Mouse (Mus musculus): ENCODE measurements around the gene Prok1. TPM values are rescaled to one million over a fixed set of nuclear protein-coding genes. Genes with fewer than 3 reads are reported as not detected.

Prok1 gene
- total RNA-seq, 2 experiments from 2014 or later = 0.07 to 0.14 TPM

GRCm38 (mm10) chr3:107238051-107238450 is 1.5 kb downstream of the Prok1 start:
- no peak for DNase-seq

- DNase-seq = no peak
These were observed 5.6 kb downstream of the Prok1 start for GRCm38 (mm10) chr3:107233945-107234344.

- peak; percentile 83 for DNase-seq
These were observed 6.1 kb downstream of the Prok1 start for GRCm38 (mm10) chr3:107233351-107233813.

DNA sequence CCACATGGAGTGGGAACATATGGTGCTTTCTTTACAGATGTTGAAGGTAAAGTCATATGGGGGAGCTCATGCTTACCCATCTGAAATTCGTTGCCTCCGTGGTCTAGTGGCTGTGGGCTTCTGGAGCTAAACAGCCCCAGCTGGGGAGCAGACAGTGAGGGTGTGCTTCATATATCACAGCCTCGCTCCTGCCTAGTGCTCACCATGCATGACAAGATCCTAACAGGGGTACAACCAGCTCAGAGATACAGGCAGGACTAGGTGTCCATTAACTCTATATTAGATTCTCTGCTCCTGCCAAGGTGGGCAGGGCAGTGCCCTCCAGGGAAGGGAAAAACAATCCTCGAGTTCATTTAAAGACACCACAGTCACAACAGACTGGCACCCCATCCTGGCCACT is 8.3 kb downstream of the Prok1 start:
- DNase-seq = no peak

- DNase-seq = no peak
These were observed 9.0 kb downstream of the Prok1 start, which contains the start of gene A630076J17Rik for GRCm38 (mm10) chr3:107230527-107230926. Gene A630076J17Rik, plus strand, starts transcription at chr3:107230614.

DNA sequence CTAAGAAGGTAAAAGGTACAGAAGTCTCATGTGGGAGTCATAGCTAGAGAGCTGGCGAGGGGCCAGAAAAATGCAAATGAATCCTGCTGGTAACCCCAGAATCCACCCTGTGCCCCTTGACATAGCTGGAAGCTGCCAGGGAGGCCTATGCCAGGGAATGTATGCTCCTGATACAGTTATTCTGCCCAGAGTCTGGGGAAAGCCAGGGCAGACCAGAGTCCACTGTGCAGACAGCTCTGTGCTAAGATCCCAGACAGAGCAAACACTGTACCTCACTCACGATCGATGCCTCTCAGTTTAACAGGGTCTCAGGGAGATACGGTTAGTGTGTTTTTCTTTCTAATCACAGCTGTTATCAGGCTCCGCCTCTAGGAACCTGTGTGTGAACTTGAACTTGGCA is 9.7 kb downstream of the Prok1 start:
- no peak for DNase-seq

DNA sequence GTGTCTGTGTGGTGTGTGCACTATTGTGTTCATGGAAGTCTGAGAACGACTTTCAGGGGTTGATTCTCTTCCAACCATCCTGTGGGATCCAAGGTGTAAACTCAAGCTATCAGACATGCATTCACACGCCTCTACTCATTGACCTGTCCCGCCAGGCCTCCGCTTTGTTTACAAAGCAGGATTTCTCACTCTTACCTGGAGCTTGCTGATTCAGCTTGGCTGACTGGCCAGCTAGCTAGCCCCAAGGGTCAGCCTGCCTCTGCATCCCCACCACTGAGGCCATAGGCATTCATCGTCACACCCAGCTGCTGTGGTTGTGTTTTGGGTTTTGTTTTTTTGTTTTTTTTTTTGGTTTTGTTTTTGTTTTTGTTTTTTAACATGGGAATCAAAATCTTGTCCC is 10.3 kb downstream of the Prok1 start:
- DNase-seq = no peak

DNA sequence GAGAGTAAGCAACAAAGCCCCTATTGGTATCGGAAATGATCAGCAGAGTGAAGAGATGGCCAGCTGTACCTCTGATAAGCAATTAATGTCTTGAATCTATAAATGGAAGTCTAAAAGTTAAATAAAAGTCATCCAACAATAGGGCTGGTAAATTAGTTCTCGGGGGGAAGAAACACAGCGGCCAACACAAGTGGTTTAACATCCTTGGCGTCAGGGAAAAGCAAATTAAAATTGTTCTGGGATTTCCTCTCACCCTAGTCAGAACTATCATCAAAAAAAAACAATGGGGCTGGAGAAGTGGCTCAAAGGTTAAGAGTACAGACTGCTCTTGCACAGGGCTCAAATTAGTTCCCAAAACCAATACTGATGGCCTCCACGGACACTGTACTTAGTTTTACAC is 13.7 kb downstream of the Prok1 start:
- DNase-seq = no peak

DNA sequence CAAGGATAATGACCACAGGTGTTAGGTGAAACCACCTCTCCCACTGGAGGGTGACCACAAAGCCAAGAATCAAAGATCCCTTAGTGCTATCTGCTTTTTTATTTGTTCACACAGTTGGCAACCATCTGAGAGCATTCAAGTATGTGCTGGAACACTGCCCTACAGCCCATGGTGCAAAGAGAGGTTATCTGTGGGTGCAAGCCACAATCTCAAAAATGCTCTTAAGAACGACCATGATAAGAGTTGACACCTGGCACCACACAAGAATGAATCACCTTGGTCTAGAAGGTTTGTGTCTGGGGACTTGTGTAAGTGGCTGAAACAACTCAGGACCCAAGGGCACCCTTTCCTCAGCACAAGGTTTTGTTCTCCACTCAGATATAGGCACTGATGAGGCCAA is 16.3 kb downstream of the Prok1 start:
- DNase-seq = no peak

DNA sequence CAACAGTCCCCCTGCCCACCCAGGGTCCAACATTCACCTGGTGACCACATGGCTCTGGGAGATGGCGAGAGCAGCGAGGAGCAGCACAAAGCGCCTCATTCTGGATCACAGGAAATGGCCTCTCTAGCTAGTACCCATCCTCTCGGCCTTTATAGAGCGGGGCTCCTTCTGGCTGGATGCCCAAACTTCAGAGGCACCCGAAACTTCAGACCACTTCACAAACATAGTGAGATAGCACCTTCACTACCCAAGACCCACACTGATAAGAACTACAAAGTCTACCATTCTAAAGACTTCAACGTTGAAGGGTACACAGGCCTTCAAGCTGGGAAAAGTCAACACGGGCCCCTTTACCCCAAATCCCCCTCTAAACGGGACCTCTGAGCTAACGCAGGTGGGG is 17.9 kb downstream of the Prok1 start, which contains the start of gene Cym:
Gene Cym (minus strand): TSS at position 125 of the 400 bp plus-strand sequence.
- no peak for DNase-seq

GRCm38 (mm10) chr3:107218572-107218971 is 20.9 kb downstream of the Prok1 start:
- no peak for DNase-seq

DNA sequence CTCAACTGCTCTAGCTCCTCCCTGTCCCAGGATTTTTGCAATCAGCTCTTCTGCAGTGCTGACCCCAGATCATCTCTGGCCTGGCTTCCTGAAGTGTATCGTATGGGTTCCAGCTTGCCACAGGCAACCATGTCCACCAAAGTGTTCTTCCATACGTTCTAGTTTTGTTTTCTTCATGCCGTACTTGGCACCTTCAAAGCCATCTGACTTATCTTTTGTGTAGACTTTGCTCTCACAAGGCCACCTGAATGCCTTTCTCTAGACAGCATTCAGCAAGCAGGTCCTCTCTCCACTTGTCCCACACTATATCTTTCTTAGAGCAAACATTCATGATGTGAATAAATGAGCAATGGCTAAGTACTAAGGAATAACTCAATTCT is 22.4 kb downstream of the Prok1 start:
- no peak for DNase-seq

DNA sequence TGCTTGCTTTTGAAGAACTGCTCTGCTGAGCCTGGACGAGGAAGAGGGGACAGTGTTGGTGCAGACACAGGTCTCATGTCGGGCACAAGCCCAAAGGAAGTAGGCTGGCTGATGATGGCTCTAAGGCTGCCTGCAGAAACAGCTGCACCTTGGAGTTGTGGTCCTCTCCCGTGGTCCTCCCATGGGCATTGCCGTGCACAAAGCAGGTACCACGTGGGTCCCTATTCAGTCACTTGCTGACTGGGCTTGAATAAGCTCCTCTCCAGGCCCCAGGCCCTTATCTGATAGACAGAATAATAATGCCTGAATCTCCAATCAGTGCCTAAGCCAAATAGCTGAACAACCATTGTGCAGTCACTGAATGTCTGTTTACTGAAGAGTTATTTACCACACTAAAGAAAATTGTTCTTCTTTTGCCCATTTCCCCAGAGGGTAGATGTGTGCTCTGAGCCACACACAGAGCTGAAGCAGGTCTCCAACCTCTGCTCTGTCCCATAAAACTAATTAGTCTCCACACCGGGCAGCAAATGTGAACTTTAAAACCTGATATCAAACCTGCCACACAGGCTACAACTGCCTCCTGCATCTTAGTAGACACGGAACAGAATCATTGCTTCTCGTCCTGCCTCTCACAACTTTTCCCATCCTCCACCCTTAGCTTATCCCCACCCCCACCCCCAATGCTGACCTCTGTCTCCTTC is 23.0 kb downstream of the Prok1 start:
- DNase-seq = no peak

- no peak for DNase-seq
These were observed 24.9 kb downstream of the Prok1 start for GRCm38 (mm10) chr3:107214606-107215005.

DNA sequence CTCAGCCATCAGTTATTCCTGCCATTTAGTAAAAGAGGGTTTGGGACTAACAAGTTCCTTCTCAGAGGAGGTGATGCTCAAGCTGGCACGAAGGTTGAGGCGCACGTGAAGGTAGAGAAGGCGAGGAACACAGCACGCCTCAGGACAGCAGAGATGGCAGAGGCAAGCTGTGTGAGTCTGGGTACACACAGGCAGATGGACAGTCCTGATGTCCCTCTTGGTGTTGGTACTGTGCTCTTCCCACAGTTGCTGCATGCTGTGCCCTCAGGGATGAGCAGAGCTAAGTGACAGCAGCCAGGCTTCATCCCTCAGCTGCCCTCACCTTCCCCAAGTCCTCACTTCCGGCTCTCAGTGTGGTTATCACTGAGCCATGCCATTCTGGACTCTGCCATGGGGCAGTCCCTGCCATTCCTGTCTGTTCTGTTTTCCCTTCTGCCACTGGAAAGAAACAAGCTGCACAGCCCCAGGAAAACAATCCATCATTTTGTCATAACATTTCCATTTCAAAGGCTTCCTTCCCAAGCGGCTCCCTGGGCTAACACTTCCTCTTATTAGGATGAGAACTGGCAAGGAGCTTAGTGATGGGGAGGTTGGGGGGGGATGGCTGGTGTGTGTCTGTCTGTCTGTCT is 31.8 kb downstream of the Prok1 start:
- no peak for DNase-seq

- DNase-seq = no peak
These were observed 32.9 kb downstream of the Prok1 start for GRCm38 (mm10) chr3:107206490-107207150.

DNA sequence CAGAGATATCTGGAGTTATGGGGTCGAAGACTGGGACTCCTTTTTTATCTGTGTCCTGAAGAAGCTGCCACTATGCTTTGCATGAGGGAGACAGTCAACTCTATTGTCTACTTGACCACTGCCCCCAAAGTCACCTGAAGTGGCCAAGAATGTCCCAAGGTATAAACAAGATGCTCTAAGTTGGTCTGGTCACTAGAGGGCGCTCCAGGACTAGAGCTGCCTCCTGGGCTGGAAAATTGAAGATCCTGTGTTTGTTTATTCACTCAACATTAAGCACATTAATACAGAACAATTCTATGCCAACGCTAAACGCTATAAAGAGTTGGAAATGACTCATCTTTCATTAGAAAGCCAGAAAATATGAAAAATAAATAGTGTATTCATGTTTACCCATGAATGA is 33.5 kb downstream of the Prok1 start:
- peak; percentile 76 for DNase-seq

DNA sequence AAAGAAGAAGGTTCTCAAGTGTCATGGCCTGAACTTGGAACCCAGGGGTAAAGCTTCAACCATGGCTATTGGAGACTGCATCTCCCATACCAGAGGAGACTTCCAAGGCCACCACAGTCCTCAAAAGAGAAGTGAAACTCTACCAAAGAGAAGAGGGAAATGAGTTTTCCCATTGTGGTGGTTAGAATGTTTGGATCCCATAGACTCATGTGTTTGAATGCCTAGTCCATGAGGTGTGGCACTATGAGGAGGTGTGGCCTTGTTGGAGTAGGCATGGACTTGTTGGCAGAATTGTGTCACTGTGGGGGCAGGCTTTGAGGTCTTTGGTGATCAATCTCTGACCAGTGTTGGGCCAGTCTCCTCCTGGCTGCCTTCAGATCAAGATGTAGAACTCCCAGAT is 34.3 kb downstream of the Prok1 start:
- no peak for DNase-seq

- no peak for DNase-seq
These were observed 35.1 kb downstream of the Prok1 start for GRCm38 (mm10) chr3:107204413-107204812.

DNA sequence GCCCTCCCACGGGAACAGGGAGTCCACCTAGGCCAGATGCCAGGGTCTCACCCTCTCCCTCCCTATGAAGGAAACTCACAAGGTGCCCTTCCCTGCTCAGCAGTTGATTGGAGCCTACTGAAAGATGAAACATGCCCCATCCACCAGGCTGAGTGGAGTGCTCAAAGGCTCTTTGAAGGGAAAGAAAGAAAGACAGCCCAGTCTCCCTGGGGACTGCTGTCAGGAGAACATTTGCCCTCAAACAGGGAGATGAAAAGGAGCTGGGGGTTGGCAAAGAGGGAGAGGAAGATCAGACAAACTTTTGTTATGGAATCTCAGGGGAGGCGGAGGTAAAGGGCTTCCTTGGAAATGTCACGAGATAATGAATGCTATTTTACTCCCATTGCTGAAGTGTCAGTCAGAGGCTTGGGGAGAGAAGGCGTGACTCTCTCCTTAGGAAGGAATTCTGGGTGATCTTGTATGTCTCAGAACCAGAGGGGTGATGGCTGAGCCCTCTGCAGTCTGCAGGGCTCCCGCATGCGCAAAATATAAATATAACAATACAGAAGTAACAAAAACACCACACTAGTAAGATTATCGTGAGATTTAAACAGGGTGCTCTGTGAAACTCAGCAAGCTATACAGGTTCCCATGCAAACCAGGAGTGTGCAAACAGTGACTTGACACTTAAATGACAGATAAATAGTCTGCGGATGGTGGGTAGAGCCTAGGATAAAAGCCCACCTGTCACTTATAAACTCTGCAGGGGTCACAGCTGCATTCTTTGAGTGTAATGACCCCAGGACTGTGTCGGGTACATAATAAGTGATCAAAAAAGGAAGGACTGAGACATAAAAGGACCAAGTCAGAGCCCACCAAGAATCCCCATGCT is 38.0 kb downstream of the Prok1 start:
- no peak for DNase-seq

DNA sequence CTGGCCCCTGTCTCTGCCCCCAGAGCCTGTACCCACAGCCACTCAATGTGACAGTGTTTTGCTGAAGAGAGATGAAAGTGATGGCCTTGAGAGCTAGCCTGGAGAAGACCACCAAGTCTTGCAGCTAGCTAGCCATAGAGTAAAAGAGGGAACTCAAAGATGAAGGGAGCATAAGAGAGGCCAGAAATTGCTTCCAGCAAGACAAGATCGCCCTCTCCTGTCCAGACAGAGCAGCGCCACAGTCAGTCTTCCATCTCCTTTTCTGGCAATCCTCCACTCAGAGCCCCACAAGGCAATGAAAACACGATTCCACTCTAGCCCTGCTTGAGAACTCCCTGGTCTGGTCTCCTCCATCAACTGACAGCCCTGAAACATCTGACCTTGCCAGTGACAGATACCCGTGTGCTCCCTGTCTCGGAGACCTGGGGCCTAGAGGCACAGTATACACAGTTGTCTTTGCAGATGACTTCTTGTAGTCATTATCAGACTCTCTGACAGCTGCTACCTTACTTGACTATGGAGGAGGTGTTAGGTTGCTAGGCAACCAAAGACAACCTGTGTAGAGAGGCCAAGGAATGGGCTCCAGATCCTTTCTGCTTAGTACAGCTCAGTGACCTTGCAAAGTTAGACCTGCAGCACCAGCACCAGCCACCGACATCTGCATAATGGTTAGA is 51.1 kb downstream of the Prok1 start:
- DNase-seq = peak; percentile 16

DNA sequence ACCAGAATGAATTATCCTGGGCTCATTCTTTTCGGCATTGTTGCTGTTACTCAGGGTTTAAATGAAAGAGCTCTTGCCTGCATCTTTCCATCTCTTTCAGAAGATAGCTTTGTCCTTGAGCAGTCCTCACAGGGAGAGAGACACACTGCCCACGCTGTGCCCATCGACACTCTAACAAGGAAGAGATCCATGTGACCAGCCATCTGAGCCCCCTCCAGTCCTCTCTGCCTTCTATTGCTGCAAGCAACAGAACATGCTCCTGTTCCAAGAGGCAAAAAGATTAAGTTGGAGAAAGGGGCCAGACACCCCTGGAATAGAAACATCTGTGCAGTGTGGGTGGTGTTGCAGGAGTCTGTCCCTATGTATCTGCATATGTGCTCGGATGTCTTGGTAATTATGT is 52.5 kb downstream of the Prok1 start:
- no peak for DNase-seq

Measured in gastrocnemius, postnatal 10 days (tissue).